Mouse (Mus musculus) kidney, embryonic 15.5 days (tissue): ENCODE results near the gene Atxn7. TPM values are rescaled to one million over a fixed set of nuclear protein-coding genes. Genes with fewer than 3 reads are reported as not detected.

Experiments
- ATAC-seq: fragments of 200-750 bp; cut with Nextera tagmentation; replicated peaks from 2 replicates; pipeline ENCODE4 v1.8.0; 2017; ENCODE audit warnings: moderate TSS enrichment; ENCODE audit not compliant: low FRiP score
- H3K27ac ChIP-seq: fragments of 300-500 bp; sonication (generic); 2 replicates; pipeline ENCODE4 v1.5.1; 2015; ENCODE audit warnings: mild to moderate bottlenecking, inconsistent platforms
- H3K27me3 ChIP-seq: fragments of 300-500 bp; sonication (generic); 2 replicates; pipeline ENCODE4 v1.6.1; 2015; ENCODE audit warnings: inconsistent platforms
- H3K36me3 ChIP-seq: fragments of 300-500 bp; sonication (generic); 2 replicates; pipeline ENCODE4 v1.6.1; 2015; ENCODE audit warnings: inconsistent platforms
- H3K4me1 ChIP-seq: fragments of 300-500 bp; sonication (generic); 2 replicates; pipeline ENCODE4 v1.6.1; 2015; ENCODE audit warnings: inconsistent platforms
- H3K4me2 ChIP-seq: fragments of 300-500 bp; sonication (generic); 2 replicates; pipeline ENCODE4 v1.6.1; 2015; ENCODE audit warnings: moderate library complexity, mild to moderate bottlenecking, inconsistent platforms
- H3K4me3 ChIP-seq: fragments of 300-500 bp; sonication (generic); replicated peaks from 2 replicates; pipeline ENCODE4 v1.5.1; 2015; ENCODE audit warnings: mild to moderate bottlenecking, inconsistent platforms
- H3K9ac ChIP-seq: fragments of 300-500 bp; sonication (generic); 2 replicates; pipeline ENCODE4 v1.6.1; 2015; ENCODE audit warnings: mild to moderate bottlenecking, inconsistent platforms
- H3K9me3 ChIP-seq: fragments of 300-500 bp; sonication (generic); replicated peaks from 2 replicates; pipeline ENCODE4 v1.6.1; 2016; ENCODE audit warnings: inconsistent platforms
- WGBS: fragments of 180-500 bp; shearing (Covaris S2); methylation state at CpG from one replicate; pipeline ENCODE4 v1.1.7; 2015; ENCODE audit warnings: mixed read lengths; 5-methylcytosine and 5-hydroxymethylcytosine counted together
- polyA plus RNA-seq: library from polyadenylated mRNA; unstranded; fragments of >200 nt; fragmentation: Nextera tagmentation; extraction: Ambion mirVana; gene quantifications from 2 replicates; pipeline ENCODE4 v1.2.1, GENCODE M21; 2015

Gene Atxn7
- polyA plus RNA-seq, 1 experiment from 2014 or later: 3.9 TPM

DNA sequence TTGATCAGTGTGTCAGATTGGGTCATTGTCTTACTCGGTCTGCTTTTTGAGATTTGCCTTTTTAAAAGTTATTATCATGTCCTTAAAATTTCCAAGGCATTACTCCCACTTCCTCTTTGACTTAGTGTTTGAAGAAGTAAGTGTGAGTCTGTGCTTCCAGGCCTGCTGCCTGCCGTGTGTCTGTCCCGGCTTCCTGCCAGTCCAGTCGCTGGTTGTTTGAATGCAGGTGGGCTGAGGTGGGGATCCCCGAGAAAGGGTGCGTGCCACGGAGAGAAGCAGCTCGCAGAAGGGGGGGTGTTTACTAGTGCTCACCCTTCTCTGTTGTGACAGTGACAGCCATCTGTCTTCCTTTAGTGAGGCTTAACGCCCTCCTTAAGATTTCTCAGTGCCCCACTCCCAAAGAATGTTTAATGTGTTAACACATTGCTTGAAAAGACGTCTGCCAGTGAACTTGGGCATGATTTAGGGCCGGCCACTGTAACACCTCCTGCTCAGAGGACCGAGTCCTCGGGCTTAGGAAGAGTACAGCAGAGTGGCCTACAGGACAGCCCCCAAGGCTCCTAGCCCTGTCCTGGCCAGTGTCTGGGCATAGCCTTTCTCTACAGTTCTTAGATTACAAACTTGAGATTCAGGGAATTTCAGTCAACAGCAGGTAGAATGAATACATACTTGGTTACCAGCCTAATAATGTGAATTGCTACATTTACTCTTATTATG lies 143.1 kb downstream of the Atxn7 start:
- Histone ChIP-seq H3K4me2 (no peak overlapping the region), H3K27me3 (no peaks in the 10 kb centered on the region), H3K9me3 (no peaks in the 10 kb centered on the region), H3K4me1 (no peaks in the 10 kb centered on the region), H3K36me3 (peaks cover 56% of the 10 kb centered on the region), H3K4me3 (no peak overlapping the region), H3K27ac (no peak overlapping the region), H3K9ac (no peak overlapping the region)
- peak; percentile 68 for ATAC-seq
- WGBS: 45% methylated on average over 13 of the region's 13 CpGs

DNA sequence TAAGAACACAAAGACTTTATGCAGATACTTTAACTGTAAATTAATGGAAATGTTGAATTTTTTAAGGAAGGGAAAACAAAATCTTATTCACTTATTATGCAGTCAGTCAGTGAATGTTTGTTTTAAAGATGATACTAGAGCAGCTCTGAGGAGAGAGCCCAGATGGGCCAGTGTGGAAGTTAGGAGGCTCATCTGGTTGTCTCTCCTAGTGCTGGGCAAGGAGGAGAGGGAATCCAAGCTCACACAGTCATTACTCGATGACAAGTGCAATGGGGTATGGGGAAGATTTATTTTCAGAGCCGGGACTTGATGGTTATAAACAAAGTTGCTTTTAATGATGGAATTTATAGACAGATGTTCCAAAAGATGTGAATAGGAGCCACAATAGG lies 143.7 kb downstream of the Atxn7 start:
- peaks cover 56% of the 10 kb centered on the region for H3K36me3 ChIP-seq
- no peak overlapping the region for H3K4me2 ChIP-seq
- H3K4me1 ChIP-seq: no peaks in the 10 kb centered on the region
- 44% methylated on average over 2 of the region's 2 CpGs for WGBS
- no peak overlapping the region for H3K27ac ChIP-seq
- no peaks in the 10 kb centered on the region for H3K9me3 ChIP-seq
- H3K9ac ChIP-seq: no peak overlapping the region
- no peak for ATAC-seq
- H3K27me3 ChIP-seq: no peaks in the 10 kb centered on the region
- no peak overlapping the region for H3K4me3 ChIP-seq

DNA sequence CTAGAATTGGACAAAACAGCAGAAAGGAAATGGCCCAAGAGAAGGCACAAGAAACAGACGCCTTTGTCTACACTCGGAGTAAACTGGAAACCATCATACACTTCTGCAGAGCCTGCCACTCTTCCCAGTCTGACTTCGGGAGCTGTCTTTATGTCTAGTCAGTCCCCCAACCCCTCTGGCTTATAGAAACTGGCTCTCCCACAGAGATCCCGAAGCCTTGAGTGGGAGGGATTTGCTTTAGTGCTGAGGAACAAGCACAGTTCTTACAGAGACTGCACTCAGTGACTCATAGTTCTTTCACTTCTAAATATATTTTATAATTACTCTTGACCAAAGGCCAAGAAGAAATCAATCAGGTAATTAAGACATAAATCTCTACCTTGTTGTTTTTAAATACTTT lies 149.5 kb downstream of the Atxn7 start:
- Histone ChIP-seq H3K4me3 (no peak overlapping the region), H3K9ac (no peak overlapping the region), H3K4me1 (no peaks in the 10 kb centered on the region), H3K36me3 (peaks cover 74% of the 10 kb centered on the region), H3K4me2 (no peak overlapping the region), H3K9me3 (no peaks in the 10 kb centered on the region), H3K27ac (no peak overlapping the region), H3K27me3 (no peaks in the 10 kb centered on the region)
- no peak for ATAC-seq
- 76% methylated on average over 4 of the region's 4 CpGs for WGBS

DNA sequence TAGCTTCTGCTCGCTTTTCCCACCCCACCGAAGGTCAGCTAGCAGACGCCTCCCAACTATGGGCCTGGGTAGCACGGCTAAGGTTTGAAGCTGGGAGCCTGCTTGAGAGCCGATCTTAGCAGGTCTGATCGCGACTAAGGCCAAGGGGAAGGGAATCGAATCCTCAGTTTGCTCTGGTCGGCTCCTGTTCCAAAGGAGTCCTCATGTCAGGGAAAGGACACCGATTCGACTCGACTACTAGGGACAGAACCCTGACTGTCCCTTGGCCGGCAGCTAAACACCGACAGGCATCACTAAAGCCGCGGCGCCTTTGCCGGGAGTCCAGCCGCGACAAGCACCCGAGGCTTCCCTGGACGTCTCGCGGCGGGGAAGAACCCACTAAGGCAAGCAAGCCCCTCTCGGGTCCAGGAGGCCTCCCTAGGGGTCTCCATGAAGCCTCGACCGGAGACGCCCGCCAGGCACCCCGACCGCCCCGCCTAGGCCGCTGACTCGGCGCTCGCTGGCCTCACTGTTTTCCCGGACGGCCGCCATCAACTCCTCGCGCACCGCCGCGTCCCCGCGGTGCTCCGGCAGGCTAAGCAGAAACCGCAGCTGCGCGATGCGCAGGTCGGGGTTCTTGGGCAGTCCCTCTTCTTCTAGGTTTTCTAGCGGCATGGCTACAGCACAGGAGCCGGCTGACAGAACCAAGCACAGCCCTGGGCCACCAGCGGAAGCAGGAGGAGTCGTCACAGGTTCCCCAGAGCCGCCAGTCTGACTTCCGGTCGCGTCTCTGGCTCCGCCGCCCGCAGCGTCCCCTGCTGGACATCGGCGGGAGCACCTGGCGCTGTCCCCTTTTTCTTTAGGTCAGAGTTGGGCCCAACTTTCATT lies 159.2 kb downstream of the Atxn7 start, which contains the start of gene Psmd6:
Gene Psmd6, minus strand, starts transcription at position 755 of the 867 bp plus-strand sequence.
- Histone ChIP-seq H3K36me3 (peaks cover 40% of the 10 kb centered on the region), H3K9me3 (no peaks in the 10 kb centered on the region), H3K4me1 (peaks cover 12% of the 10 kb centered on the region), H3K9ac (peak within 1 kb of the TSS; percentile 96), H3K4me3 (peak within 1 kb of the TSS; percentile 98), H3K27me3 (no peaks in the 10 kb centered on the region), H3K4me2 (peak within 1 kb of the TSS; percentile 74), H3K27ac (peak within 1 kb of the TSS; percentile 81)
- under 1% methylated on average over 67 of the region's 68 CpGs for WGBS
- ATAC-seq: peak; percentile 99

Other genes starting within 250 kb of the Atxn7 start
- not detected in 2 replicates for gene Gm281, start 47.0 kb upstream of the Atxn7 start, polyA plus RNA-seq
- 174 and 190 TPM in 2 replicates for gene Thoc7, start 412 bp downstream of the Atxn7 start, polyA plus RNA-seq
- gene Psmd6, start 159.5 kb downstream of the Atxn7 start, polyA plus RNA-seq: 235 and 255 TPM in 2 replicates
- gene Olfr720, start 225.4 kb downstream of the Atxn7 start, polyA plus RNA-seq: not detected in 2 replicates